Mouse (Mus musculus): ENCODE results near the gene Vmn1r221. TPM values are rescaled to one million over a fixed set of nuclear protein-coding genes. Genes with fewer than 3 reads are reported as not detected.
"Not testable (repeated sequence)": the region's sequence is repeated elsewhere in the genome, so short reads cannot be mapped to it uniquely, and the experiment has no call there.

Gene Vmn1r221
- total and polyA plus RNA-seq, 3 experiments = not detected

DNA sequence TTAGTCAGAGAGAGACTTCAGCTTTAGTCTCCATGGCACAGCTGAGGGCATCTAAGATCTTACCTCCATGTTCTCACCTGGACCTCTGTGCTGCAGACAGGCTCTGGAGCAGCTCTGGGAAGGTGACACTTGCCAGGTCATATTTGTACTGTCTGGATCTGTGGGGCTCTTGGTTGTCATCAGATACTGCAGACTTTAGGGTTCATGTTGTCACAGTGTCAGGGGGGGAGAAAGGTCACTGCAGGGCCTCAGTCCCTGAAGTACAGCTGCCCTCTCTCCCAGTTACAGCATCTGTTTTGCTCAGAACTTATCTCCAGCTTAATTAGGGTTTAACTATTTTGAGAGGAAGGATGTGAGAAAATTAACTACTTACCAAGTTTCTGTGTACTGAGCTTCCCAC is 21.9 kb downstream of the Vmn1r221 start, which contains the start of gene Vmn1r222:
Vmn1r222 (minus strand) TSS at position 101 of the 400 bp plus-strand sequence.
- H3K9me3 ChIP-seq (replicated peaks; ENCODE audit: low read length); H3K27ac ChIP-seq (ENCODE audit: insufficient read depth, low read depth); dilution Hi-C loops (cut with MboI; ENCODE audit: extremely low pct_ligation_motif_present, extremely low pct_unique_long_range_greater_than_20kb, low sequenced_read_pairs); H3K36me3 ChIP-seq (replicated peaks in 1 of 2; ENCODE audit: control insufficient read depth in 1 of 2, insufficient read depth in 1 of 2, low read length in 1 of 2); H3K4me3 ChIP-seq (replicated peaks in 1 of 3; ENCODE audit: low read depth in 2 of 3, low read length in 2 of 3, poor library complexity in 1 of 3); DNase-seq (ENCODE audit: extremely low read depth); H3K9ac ChIP-seq (ENCODE audit: insufficient read depth, low read depth); H3K27me3 ChIP-seq (replicated peaks); H3K79me2 ChIP-seq (replicated peaks; ENCODE audit: control insufficient read depth, extremely low read depth, insufficient read depth, poor library complexity, severe bottlenecking); H3K4me1 ChIP-seq (ENCODE audit: control insufficient read depth in 1 of 2, insufficient read depth in 2 of 2); H3K4me2 ChIP-seq (ENCODE audit: insufficient read depth, low read depth, poor library complexity, severe bottlenecking): not testable (repeated sequence)
- in situ Hi-C loops (cut with MboI; ENCODE audit: low pct_ligation_motif_present, low pct_unique_long_range_greater_than_20kb, low sequenced_read_pairs) = loop anchor here (25.0 kb wide), 1 partner anchor 1149 kb away; the partner anchor contains the start of gene Vmn1r188

DNA sequence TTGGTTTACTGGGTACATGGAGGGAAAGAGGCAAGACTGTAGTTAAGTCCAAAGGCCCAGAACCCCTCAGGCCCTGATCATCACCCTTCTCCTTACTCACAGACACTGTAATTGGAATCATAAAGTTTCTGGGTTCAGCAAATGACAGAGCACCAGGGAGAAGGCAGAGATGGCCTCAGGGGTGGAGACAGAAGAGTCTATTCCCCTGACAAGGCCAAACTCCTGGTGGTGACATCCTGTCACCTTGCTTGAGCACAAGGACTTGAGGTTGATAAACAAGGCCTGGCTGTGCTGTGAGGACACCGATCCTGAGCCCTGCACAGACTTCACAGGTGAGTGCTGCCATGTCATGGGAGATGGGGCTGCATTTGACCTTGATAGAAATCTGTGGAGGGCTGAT is 32.9 kb downstream of the Vmn1r221 start, which contains the start of gene Vmn1r223:
Vmn1r223 (plus strand) TSS at position 301 of the 400 bp plus-strand sequence.
- H3K79me2 ChIP-seq (replicated peaks; ENCODE audit: control insufficient read depth, extremely low read depth, insufficient read depth, poor library complexity, severe bottlenecking); H3K4me1 ChIP-seq (ENCODE audit: control insufficient read depth in 1 of 2, insufficient read depth in 2 of 2); H3K36me3 ChIP-seq (replicated peaks in 1 of 2; ENCODE audit: control insufficient read depth in 1 of 2, insufficient read depth in 1 of 2, low read length in 1 of 2); H3K9me3 ChIP-seq (replicated peaks; ENCODE audit: low read length); DNase-seq (ENCODE audit: extremely low read depth); H3K27ac ChIP-seq (ENCODE audit: insufficient read depth, low read depth); dilution Hi-C loops (cut with MboI; ENCODE audit: extremely low pct_ligation_motif_present, extremely low pct_unique_long_range_greater_than_20kb, low sequenced_read_pairs); H3K27me3 ChIP-seq (replicated peaks); H3K9ac ChIP-seq (ENCODE audit: insufficient read depth, low read depth); H3K4me2 ChIP-seq (ENCODE audit: insufficient read depth, low read depth, poor library complexity, severe bottlenecking); H3K4me3 ChIP-seq (replicated peaks in 1 of 3; ENCODE audit: low read depth in 2 of 3, low read length in 2 of 3, poor library complexity in 1 of 3): not testable (repeated sequence)
- in situ Hi-C loops (cut with MboI; ENCODE audit: low pct_ligation_motif_present, low pct_unique_long_range_greater_than_20kb, low sequenced_read_pairs) = loop anchor here (25.0 kb wide), 1 partner anchor 1160 kb away; the partner anchor contains the start of gene Vmn1r188

DNA sequence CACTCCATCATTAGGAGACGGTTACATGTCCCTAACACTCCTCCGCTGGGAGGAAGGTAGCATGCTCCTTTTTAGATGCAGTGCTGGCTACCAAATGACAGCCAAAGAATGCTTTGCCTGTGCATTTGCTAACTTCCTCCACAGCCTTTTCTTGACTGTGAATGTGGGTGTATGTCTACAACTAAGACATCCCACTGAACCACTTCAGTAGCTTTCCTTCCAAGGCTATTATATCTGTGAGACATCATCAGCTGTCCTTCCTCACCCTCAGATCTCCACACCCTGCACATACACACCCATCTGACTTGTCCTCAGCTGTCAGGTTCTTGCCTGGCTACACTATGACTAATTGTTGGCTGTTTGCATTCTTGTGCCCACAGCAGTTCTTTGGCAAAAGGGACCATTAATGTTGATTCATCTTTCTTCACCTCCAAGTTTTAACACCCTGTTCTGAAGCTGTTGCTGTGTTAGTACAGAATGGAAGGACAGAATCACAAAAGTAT is 44.7 kb downstream of the Vmn1r221 start:
- H3K4me2 ChIP-seq (ENCODE audit: insufficient read depth, low read depth, poor library complexity, severe bottlenecking) = no peak overlapping the region
- H3K27me3 ChIP-seq (replicated peaks) = no peaks in the 10 kb centered on the region
- H3K4me3 ChIP-seq (replicated peaks in 1 of 3; ENCODE audit: low read depth in 2 of 3, low read length in 2 of 3, poor library complexity in 1 of 3) = no peak overlapping the region
- no peak overlapping the region for H3K27ac ChIP-seq (ENCODE audit: insufficient read depth, low read depth)
- no peaks in the 10 kb centered on the region for H3K4me1 ChIP-seq (ENCODE audit: control insufficient read depth in 1 of 2, insufficient read depth in 2 of 2)
- H3K36me3 ChIP-seq (replicated peaks in 1 of 2; ENCODE audit: control insufficient read depth in 1 of 2, insufficient read depth in 1 of 2, low read length in 1 of 2) = no peaks in the 10 kb centered on the region
- dilution Hi-C loops (cut with MboI; ENCODE audit: extremely low pct_ligation_motif_present, extremely low pct_unique_long_range_greater_than_20kb, low sequenced_read_pairs) = no loop called here
- no peaks in the 10 kb centered on the region for H3K79me2 ChIP-seq (replicated peaks; ENCODE audit: control insufficient read depth, extremely low read depth, insufficient read depth, poor library complexity, severe bottlenecking)
- in situ Hi-C loops (cut with MboI; ENCODE audit: low pct_ligation_motif_present, low pct_unique_long_range_greater_than_20kb, low sequenced_read_pairs) = no loop called here
- no peaks in the 10 kb centered on the region for H3K9me3 ChIP-seq (replicated peaks; ENCODE audit: low read length)
- TF ChIP-seq RCOR1 (conservative IDR thresholded peaks at IDR 0.05; ENCODE audit: low read depth, low read length) (no peak), RAD21 (IDR thresholded peaks at IDR 0.05; ENCODE audit: low read depth, low read length) (no peak)
- no peak overlapping the region for H3K9ac ChIP-seq (ENCODE audit: insufficient read depth, low read depth)
- no peak for DNase-seq (ENCODE audit: extremely low read depth)

DNA sequence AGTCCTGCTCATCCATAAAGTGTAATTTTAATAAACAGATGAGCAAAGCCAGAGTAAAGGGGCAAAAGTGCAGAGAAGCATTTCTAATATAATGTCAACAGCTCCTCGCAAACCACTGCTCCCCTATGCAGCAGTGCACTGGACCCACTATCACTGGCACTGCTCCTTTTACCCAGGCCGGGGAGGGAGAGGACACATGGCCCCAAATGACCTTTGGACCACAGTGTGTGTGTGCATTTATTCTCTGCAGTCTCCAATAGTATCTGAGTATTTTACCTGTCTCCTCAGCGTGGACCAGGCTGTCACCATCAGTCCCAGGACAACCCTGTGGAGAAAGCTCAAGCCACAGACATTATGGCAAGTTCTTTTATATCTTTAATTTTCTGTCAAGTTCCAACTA is 54.7 kb downstream of the Vmn1r221 start:
- H3K4me3 ChIP-seq (replicated peaks in 1 of 3; ENCODE audit: low read depth in 2 of 3, low read length in 2 of 3, poor library complexity in 1 of 3); dilution Hi-C loops (cut with MboI; ENCODE audit: extremely low pct_ligation_motif_present, extremely low pct_unique_long_range_greater_than_20kb, low sequenced_read_pairs); H3K27me3 ChIP-seq (replicated peaks); H3K4me2 ChIP-seq (ENCODE audit: insufficient read depth, low read depth, poor library complexity, severe bottlenecking); DNase-seq (ENCODE audit: extremely low read depth); H3K9ac ChIP-seq (ENCODE audit: insufficient read depth, low read depth); in situ Hi-C loops (cut with MboI; ENCODE audit: low pct_ligation_motif_present, low pct_unique_long_range_greater_than_20kb, low sequenced_read_pairs); H3K27ac ChIP-seq (ENCODE audit: insufficient read depth, low read depth); H3K9me3 ChIP-seq (replicated peaks; ENCODE audit: low read length); H3K4me1 ChIP-seq (ENCODE audit: control insufficient read depth in 1 of 2, insufficient read depth in 2 of 2); H3K36me3 ChIP-seq (replicated peaks in 1 of 2; ENCODE audit: control insufficient read depth in 1 of 2, insufficient read depth in 1 of 2, low read length in 1 of 2); H3K79me2 ChIP-seq (replicated peaks; ENCODE audit: control insufficient read depth, extremely low read depth, insufficient read depth, poor library complexity, severe bottlenecking): not testable (repeated sequence)
